8 mouse cellular contexts compared by ENCODE assay signal in genomic region chr3:51195321-51195720, GRCm38 (mm10). TPM values are rescaled to one million over a fixed set of nuclear protein-coding genes. Genes with fewer than 3 reads are reported as not detected.
DNase-seq lines count a peak whose midpoint lies in the region; ATAC-seq and TF ChIP-seq lines count a peak whose summit lies in the region.

No protein-coding gene starts in this region.

- H3K9ac ChIP-seq in embryonic facial prominence, embryonic 13.5 days, result no peak overlapping the region
- no peak overlapping the region for H3K9ac ChIP-seq in lung, postnatal 0 days (replicated peaks; ENCODE audit: low read depth)

- H3K27ac ChIP-seq in embryonic facial prominence, embryonic 13.5 days, result 0 out of 2 replicates have a peak overlapping the region, but pooled peaks have one; percentile 44
- no peak overlapping the region for H3K27ac ChIP-seq in heart, embryonic 10.5 days
- peak overlapping the region; percentile 82; the same call in 1 of the 2 replicates for H3K27ac ChIP-seq in layer of hippocampus, adult 2 months
- H3K27ac ChIP-seq in lung, postnatal 0 days (ENCODE audit: low read length), result no peak overlapping the region

- TF ChIP-seq EP300 in lung, postnatal 0 days (IDR thresholded peaks at IDR 0.05), result no peak

- H3K9me3 ChIP-seq in embryonic facial prominence, embryonic 13.5 days, result no peaks in the 10 kb centered on the region
- H3K9me3 ChIP-seq in heart, embryonic 10.5 days, result no peaks in the 10 kb centered on the region
- no peaks in the 10 kb centered on the region for H3K9me3 ChIP-seq in lung, postnatal 0 days (ENCODE audit: low read length)

- intact Hi-C loops in left cerebral cortex, postnatal 4 days (cut with DNase I), result no loop called here

- H3K4me2 ChIP-seq in embryonic facial prominence, embryonic 13.5 days, result peak overlapping the region; percentile 39
- no peak overlapping the region for H3K4me2 ChIP-seq in lung, postnatal 0 days (replicated peaks; ENCODE audit: low read depth, low read length)

- no peaks in the 10 kb centered on the region for H3K36me3 ChIP-seq in embryonic facial prominence, embryonic 13.5 days
- no peaks in the 10 kb centered on the region for H3K36me3 ChIP-seq in heart, embryonic 10.5 days
- no peaks in the 10 kb centered on the region for H3K36me3 ChIP-seq in lung, postnatal 0 days (ENCODE audit: insufficient read depth, low read length)

- DNase-seq in left cerebral cortex, adult 11 months (ENCODE audit: low spot score), result peak; percentile 81
- DNase-seq in left cerebral cortex, postnatal 4 days, result no peak
- DNase-seq in heart, embryonic 10.5 days (ENCODE audit: low spot score), result no peak
- DNase-seq in layer of hippocampus, adult 2 months (ENCODE audit: low spot score in 2 of 2), result peak; percentile 71 to 88
- DNase-seq in lung, postnatal 0 days (ENCODE audit: low spot score), result peak; percentile 83
- DNase-seq in right cerebral cortex, adult 2 months (ENCODE audit: low spot score in 2 of 2), result peak; percentile 88 to 89
- no peak for DNase-seq in cerebellum, adult 11-12 months

- peaks cover 20% of the 10 kb centered on the region for H3K4me1 ChIP-seq in embryonic facial prominence, embryonic 13.5 days
- H3K4me1 ChIP-seq in heart, embryonic 10.5 days, result peaks cover 12% of the 10 kb centered on the region; the same call in 1 of the 2 replicates
- no peaks in the 10 kb centered on the region for H3K4me1 ChIP-seq in lung, postnatal 0 days (ENCODE audit: insufficient read depth, low read depth, low read length)

- no peak overlapping the region for H3K4me3 ChIP-seq in embryonic facial prominence, embryonic 13.5 days
- H3K4me3 ChIP-seq in heart, embryonic 10.5 days, result peak overlapping the region; percentile 55
- peak overlapping the region; percentile 26 for H3K4me3 ChIP-seq in layer of hippocampus, adult 2 months
- H3K4me3 ChIP-seq in lung, postnatal 0 days (ENCODE audit: low read depth, low read length), result no peak overlapping the region

- WGBS in embryonic facial prominence, embryonic 13.5 days, result 41% methylated on average over 8 of the region's 8 CpGs
- 22% methylated on average over 8 of the region's 8 CpGs for WGBS in heart, embryonic 10.5 days
- WGBS in lung, postnatal 0 days, result 26% methylated on average over 8 of the region's 8 CpGs

- H3K27me3 ChIP-seq in embryonic facial prominence, embryonic 13.5 days, result no peaks in the 10 kb centered on the region
- no peaks in the 10 kb centered on the region for H3K27me3 ChIP-seq in heart, embryonic 10.5 days (ENCODE audit: insufficient read depth, poor library complexity, severe bottlenecking)
- no peaks in the 10 kb centered on the region for H3K27me3 ChIP-seq in lung, postnatal 0 days (replicated peaks; ENCODE audit: insufficient read depth, low read length)

- no peak for TF ChIP-seq CTCF in layer of hippocampus, adult 2 months (conservative IDR thresholded peaks at IDR 0.05)
- TF ChIP-seq CTCF in lung, postnatal 0 days (IDR thresholded peaks at IDR 0.05), result 0 out of 2 replicates have a peak, but pooled peaks have one; percentile 24

- ATAC-seq in embryonic facial prominence, embryonic 13.5 days (ENCODE audit: insufficient number of reproducible peaks, insufficient read depth, low FRiP score, low TSS enrichment, low read depth), result no peak
- peak; percentile 86 for ATAC-seq in lung, postnatal 0 days

RNA-seq across cellular contexts. Expression of gene Noct, which starts 28.9 kb away (rescaled TPM):
- 10 to 100 TPM; 40.4 to 42.1 TPM for total RNA-seq in left cerebral cortex, postnatal 4 days (2021)
- polyA plus RNA-seq in embryonic facial prominence, embryonic 13.5 days (2015; fragmentation: Nextera tagmentation; extraction: Ambion mirVana), result 9.6 and 9.9 TPM in 2 replicates
- 10.7 and 13.7 TPM in 2 replicates for polyA plus RNA-seq in heart, embryonic 10.5 days (2016; fragmentation: Nextera tagmentation; extraction: Ambion mirVana)
- 10 to 100 TPM; 57.2 to 61.0 TPM for total RNA-seq in layer of hippocampus, adult 2 months (2021)
- 4.1 and 4.2 TPM in 2 replicates for polyA plus RNA-seq in lung, postnatal 0 days (2015; fragmentation: Nextera tagmentation; extraction: Ambion mirVana)

Comparison
In these comparisons a context has a peak if more than half of its experiments do, and no peak if none do; other contexts are left out.
1. DNase-seq: peak in left cerebral cortex, adult 11 months (single experiment), layer of hippocampus, adult 2 months (2 of 2), lung, postnatal 0 days (single experiment) and right cerebral cortex, adult 2 months (2 of 2); none in left cerebral cortex, postnatal 4 days (single experiment), heart, embryonic 10.5 days (single experiment) and cerebellum, adult 11-12 months (single experiment).
2. H3K27ac ChIP-seq: peak in embryonic facial prominence, embryonic 13.5 days (single experiment) and layer of hippocampus, adult 2 months (single experiment); none in heart, embryonic 10.5 days (single experiment) and lung, postnatal 0 days (single experiment).
3. H3K4me3 ChIP-seq: peak in heart, embryonic 10.5 days (single experiment) and layer of hippocampus, adult 2 months (single experiment); none in embryonic facial prominence, embryonic 13.5 days (single experiment) and lung, postnatal 0 days (single experiment).